Mouse (Mus musculus) heart, adult 2 months (tissue): ENCODE measurements around the gene Nr1i3.

Experiments used
- EP300 ChIP-seq: fragments of 200-500 bp; IDR thresholded peaks from 2 replicates; pipeline ENCODE4 v1.6.1; 2011; ENCODE audit warnings: low read depth, low read length, control low read depth; ENCODE audit not compliant: insufficient read depth
- POLR2A ChIP-seq: fragments of 200-500 bp; IDR thresholded peaks from 2 replicates; pipeline ENCODE4 v1.6.1; 2011; ENCODE audit warnings: mild to moderate bottlenecking, low read depth, low read length, control low read depth; ENCODE audit not compliant: insufficient read depth

GRCm38 (mm10) chr1:171252415-171252814, 38.6 kb downstream of the Nr1i3 start:
- no peak for TF ChIP-seq EP300
- TF ChIP-seq POLR2A: no peak
